Mouse (Mus musculus): ENCODE measurements around the gene Vamp1. TPM values are rescaled to one million over a fixed set of nuclear protein-coding genes. Genes with fewer than 3 reads are reported as not detected.

Vamp1 gene
- total and polyA plus RNA-seq, 3 experiments = 1.5 to 5.5 TPM; not detected in 1

DNA sequence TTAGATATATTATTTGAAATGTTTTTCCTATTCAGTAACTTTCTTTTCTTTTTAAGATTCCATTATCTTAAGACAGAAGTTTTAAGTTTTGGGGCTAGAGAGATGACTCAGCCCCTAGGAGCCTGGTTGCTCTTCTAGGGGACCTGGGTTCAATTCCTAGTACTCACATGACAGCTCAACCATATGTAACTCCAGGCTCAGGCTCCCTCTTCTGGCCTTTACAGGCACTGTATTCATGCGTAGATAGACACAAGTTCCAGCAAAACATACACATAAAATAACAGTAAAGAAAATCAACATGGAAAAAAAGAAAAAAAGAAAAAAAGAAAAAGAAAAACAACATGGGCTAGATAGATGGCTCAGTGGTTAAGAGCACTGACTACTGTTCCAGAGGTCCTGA lies 4.9 kb upstream of the Vamp1 start:
- DNase-seq (ENCODE audit: low read depth, low spot score) = peak; percentile 55
- H3K27me3 ChIP-seq (ENCODE audit: control insufficient read depth in 1 of 2, insufficient read depth in 2 of 2, low read length in 2 of 2) = peaks cover 2 to 6% of the 10 kb centered on the region in 2 experiments; a peak in 1 of 4 replicates

DNA sequence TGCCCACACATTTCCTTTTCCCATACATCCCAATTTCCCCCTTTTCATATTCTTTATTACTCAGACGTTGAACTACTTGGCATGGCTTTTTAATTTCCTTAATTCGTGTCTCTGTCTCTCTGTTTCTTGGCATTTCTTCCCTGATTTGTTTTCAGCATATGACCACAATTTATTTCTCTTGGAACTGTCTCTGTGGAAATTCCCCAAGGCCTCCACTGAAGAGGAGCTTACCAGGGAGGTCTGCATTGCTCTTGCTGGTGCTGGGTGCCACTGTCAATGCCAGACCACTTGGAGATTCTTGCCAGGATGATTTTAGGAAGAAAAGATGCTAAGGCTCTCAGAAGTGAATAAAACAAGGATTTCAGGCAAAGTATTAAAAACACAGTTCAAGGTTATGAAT lies 2.7 kb upstream of the Vamp1 start:
- no peak for DNase-seq (ENCODE audit: low read depth, low spot score)
- Histone ChIP-seq H3K9me3 (replicated peaks; ENCODE audit: insufficient read depth, low read length) (no peaks in the 10 kb centered on the region), H3K27me3 (ENCODE audit: control insufficient read depth in 1 of 2, insufficient read depth in 2 of 2, low read length in 2 of 2) (peaks cover 2 to 6% of the 10 kb centered on the region in 2 experiments; a peak in 1 of 4 replicates), H3K36me3 (ENCODE audit: control insufficient read depth in 1 of 2, insufficient read depth in 2 of 2, low read length in 2 of 2) (peaks cover 0 to 9% of the 10 kb centered on the region in 2 experiments; a peak in 1 of 4 replicates), H3K27ac (ENCODE audit: control insufficient read depth, low read depth, low read length) (no peak overlapping the region), H3K79me2 (ENCODE audit: control insufficient read depth, insufficient read depth, low read length, poor library complexity) (no peaks in the 10 kb centered on the region; the same call in 1 of the 2 replicates), H3K4me3 (ENCODE audit: control insufficient read depth in 1 of 2, insufficient read depth in 1 of 2, low read depth in 2 of 2, low read length in 2 of 2) (no peak overlapping the region), H3K9ac (ENCODE audit: control insufficient read depth, low read depth, low read length, poor library complexity, severe bottlenecking) (no peak overlapping the region), H3K4me1 (ENCODE audit: control insufficient read depth in 1 of 2, insufficient read depth in 2 of 2, low read length in 2 of 2) (peaks cover 6 to 11% of the 10 kb centered on the region in 2 experiments)
- TF ChIP-seq KAT2A (conservative IDR thresholded peaks at IDR 0.05; ENCODE audit: low read depth, low read length) = no peak
- TF ChIP-seq MAFK (IDR thresholded peaks at IDR 0.05; ENCODE audit: borderline replicate concordance, low read depth, low read length) = no peak
- TF ChIP-seq EP300 (IDR thresholded peaks at IDR 0.05; ENCODE audit: low read depth in 1 of 2, low read length in 2 of 2) = no peak
- TF ChIP-seq BHLHE40 (IDR thresholded peaks at IDR 0.05; ENCODE audit: borderline replicate concordance, low read depth, low read length) = no peak
- TF ChIP-seq NELFE (IDR thresholded peaks at IDR 0.05; ENCODE audit: low read depth, low read length) = no peak
- TF ChIP-seq NRF1 (IDR thresholded peaks at IDR 0.05; ENCODE audit: insufficient read depth, low read depth, low read length, poor library complexity, severe bottlenecking) = no peak
- TF ChIP-seq ZC3H11A (IDR thresholded peaks at IDR 0.05; ENCODE audit: low read depth, low read length) = no peak

More for the DNA sequence above, 4.9 kb upstream of the Vamp1 start:
- Histone ChIP-seq H3K9ac (ENCODE audit: control insufficient read depth, low read depth, low read length, poor library complexity, severe bottlenecking) (no peak overlapping the region), H3K36me3 (ENCODE audit: control insufficient read depth in 1 of 2, insufficient read depth in 2 of 2, low read length in 2 of 2) (peaks cover 0 to 5% of the 10 kb centered on the region in 2 experiments; a peak in 1 of 4 replicates), H3K4me1 (ENCODE audit: control insufficient read depth in 1 of 2, insufficient read depth in 2 of 2, low read length in 2 of 2) (peaks cover 0 to 8% of the 10 kb centered on the region in 2 experiments; a peak in 2 of 4 replicates), H3K4me3 (ENCODE audit: control insufficient read depth in 1 of 2, insufficient read depth in 1 of 2, low read depth in 2 of 2, low read length in 2 of 2) (no peak overlapping the region), H3K9me3 (replicated peaks; ENCODE audit: insufficient read depth, low read length) (no peaks in the 10 kb centered on the region), H3K79me2 (ENCODE audit: control insufficient read depth, insufficient read depth, low read length, poor library complexity) (no peaks in the 10 kb centered on the region; the same call in 1 of the 2 replicates), H3K27ac (ENCODE audit: control insufficient read depth, low read depth, low read length) (no peak overlapping the region)
- 0 out of 2 replicates have a peak, but pooled peaks have one; percentile 8 for TF ChIP-seq USF1 (IDR thresholded peaks at IDR 0.05; ENCODE audit: low read depth, low read length)
- TF ChIP-seq KAT2A (conservative IDR thresholded peaks at IDR 0.05; ENCODE audit: low read depth, low read length) = no peak
- no peak for TF ChIP-seq NRF1 (IDR thresholded peaks at IDR 0.05; ENCODE audit: insufficient read depth, low read depth, low read length, poor library complexity, severe bottlenecking)
- no peak for TF ChIP-seq TCF12 (IDR thresholded peaks at IDR 0.05; ENCODE audit: low read depth, low read length)
- no peak for TF ChIP-seq MAFK (IDR thresholded peaks at IDR 0.05; ENCODE audit: borderline replicate concordance, low read depth, low read length)
- TF ChIP-seq BHLHE40 (IDR thresholded peaks at IDR 0.05; ENCODE audit: borderline replicate concordance, low read depth, low read length) = no peak
- no peak for TF ChIP-seq E2F4 (IDR thresholded peaks at IDR 0.05; ENCODE audit: borderline replicate concordance, low read depth, low read length)
- TF ChIP-seq CTCF (IDR thresholded peaks at IDR 0.05 in 2 of 3, conservative IDR thresholded peaks at IDR 0.05 in 1 of 3; ENCODE audit: control insufficient read depth in 1 of 3, insufficient read depth in 1 of 3, low read depth in 2 of 3, low read length in 3 of 3, poor library complexity in 1 of 3, severe bottlenecking in 1 of 3) = peak; percentile 25 to 56 (median 40); a peak in 5 of 6 replicates
- TF ChIP-seq RAD21 (IDR thresholded peaks at IDR 0.05; ENCODE audit: low read depth, low read length) = peak; percentile 51
- no peak for TF ChIP-seq ETS1 (IDR thresholded peaks at IDR 0.05; ENCODE audit: low read depth, low read length)
- TF ChIP-seq ZMIZ1 (IDR thresholded peaks at IDR 0.05; ENCODE audit: low read depth, low read length) = no peak
- no peak; the same call in 1 of the 2 replicates for TF ChIP-seq ZC3H11A (IDR thresholded peaks at IDR 0.05; ENCODE audit: low read depth, low read length)
- no peak for TF ChIP-seq POLR2AphosphoS2 (IDR thresholded peaks at IDR 0.05; ENCODE audit: low read length)
- TF ChIP-seq SMC3 (IDR thresholded peaks at IDR 0.05; ENCODE audit: low read depth, low read length) = peak; percentile 53
